Mouse (Mus musculus) retina, postnatal 1 day (tissue): ENCODE measurements around the gene Gstt2.

Source experiments
- DNase-seq: peaks from one replicate; pipeline ENCODE4 v3.0.0-alpha.2; 2012

The Gstt2 gene

GRCm38 (mm10) chr10:75823782-75824181, 13.4 kb downstream of the Gstt2 start:
- DNase-seq: no peak

- DNase-seq: no peak
These were observed 14.8 kb downstream of the Gstt2 start, which contains the start of gene Gstt4 for GRCm38 (mm10) chr10:75822443-75822842. TSS of gene Gstt4 (minus strand) at chr10:75822543.

- no peak for DNase-seq
These were observed 17.3 kb downstream of the Gstt2 start for GRCm38 (mm10) chr10:75819882-75820281.

GRCm38 (mm10) chr10:75818641-75819040, 18.6 kb downstream of the Gstt2 start:
- DNase-seq: no peak

GRCm38 (mm10) chr10:75804217-75804616, 33.0 kb downstream of the Gstt2 start:
- no peak for DNase-seq

DNA sequence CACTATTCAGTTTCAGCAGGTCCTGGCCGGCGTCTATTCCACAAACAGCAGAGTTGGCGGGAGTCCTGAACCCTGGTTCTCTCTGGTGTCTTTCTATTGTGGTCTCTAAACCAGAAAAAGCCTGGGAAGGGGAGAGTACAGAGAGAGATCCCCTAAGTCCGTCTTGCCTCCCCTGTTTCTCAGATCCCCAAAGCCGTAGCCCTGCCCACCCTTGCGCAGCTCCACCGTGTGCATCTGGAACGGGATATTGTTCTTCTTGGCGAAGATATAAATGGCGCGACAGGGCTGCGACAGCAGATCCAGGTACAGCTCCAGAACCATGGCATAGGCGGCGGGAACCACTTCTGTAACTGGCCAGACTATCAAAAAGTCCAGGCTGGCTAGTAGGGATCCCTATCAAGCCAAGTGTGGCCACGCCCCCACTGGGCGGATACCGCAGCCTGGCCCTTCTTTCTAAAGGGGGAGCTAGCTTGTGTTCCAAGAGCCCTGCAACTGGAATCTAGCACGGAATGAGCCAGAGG, 39.0 kb downstream of the Gstt2 start, which contains the start of gene Gstt1:
TSS of gene Gstt1 (minus strand) at position 409 of the 521 bp plus-strand sequence.
- peak; percentile 67 for DNase-seq

GRCm38 (mm10) chr10:75797619-75798175, 39.5 kb downstream of the Gstt2 start:
- peak; percentile 49 for DNase-seq

- no peak for DNase-seq
These were observed 40.3 kb downstream of the Gstt2 start for GRCm38 (mm10) chr10:75796731-75797516.

GRCm38 (mm10) chr10:75794880-75795279, 42.3 kb downstream of the Gstt2 start:
- DNase-seq: peak; percentile 37

DNA sequence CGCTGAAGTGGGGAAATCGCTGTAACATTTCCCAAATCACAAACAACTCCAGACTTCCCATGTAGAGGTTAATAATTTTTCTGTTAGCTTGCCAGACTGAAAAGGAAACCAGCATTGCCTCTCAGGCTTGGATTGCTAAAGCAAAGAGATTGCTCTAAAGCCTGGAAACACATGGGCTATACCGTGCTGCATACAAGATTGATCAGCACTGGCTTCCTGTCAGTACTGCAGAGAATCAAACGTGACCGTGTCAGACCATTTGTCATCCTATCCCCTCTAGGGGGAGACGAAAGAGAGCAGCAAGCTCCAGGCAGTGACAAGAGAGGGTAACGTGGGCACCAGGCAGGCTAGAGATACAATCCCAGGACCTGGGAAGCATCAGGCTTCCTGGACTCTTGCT, 46.5 kb downstream of the Gstt2 start:
- no peak for DNase-seq

GRCm38 (mm10) chr10:75789841-75790240, 47.4 kb downstream of the Gstt2 start:
- no peak for DNase-seq

DNA sequence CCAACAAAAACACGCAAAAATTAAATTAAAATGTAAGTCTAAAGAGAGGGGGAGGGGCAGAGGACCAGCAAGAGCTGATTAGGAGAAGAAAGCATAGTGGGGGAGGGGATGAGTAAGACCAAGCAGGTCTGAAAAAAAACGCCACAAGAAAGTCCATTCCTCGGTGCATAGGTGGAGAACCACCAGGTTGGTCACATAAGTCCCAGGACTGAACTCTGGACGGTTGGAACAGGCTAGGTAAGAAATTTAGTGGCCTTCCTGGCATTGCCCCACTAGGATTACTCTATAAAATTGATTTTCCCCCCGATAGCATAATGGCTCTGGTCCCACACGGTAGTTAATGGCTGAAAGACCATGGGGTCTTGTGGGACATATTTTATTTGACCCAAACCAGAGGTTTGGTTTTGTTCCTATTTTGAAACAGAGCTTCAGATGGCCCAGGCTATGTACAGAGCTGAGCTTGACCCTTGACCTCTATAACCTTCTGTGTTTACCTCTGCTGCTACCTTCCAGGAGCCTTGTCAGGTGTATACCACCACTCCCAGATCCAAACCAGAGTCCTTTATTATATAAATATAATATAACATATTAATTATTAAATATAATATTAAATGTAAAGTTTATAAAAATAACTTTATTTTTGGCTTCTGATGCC, 48.0 kb downstream of the Gstt2 start:
- no peak for DNase-seq

GRCm38 (mm10) chr10:75788277-75788676, 48.9 kb downstream of the Gstt2 start:
- DNase-seq: no peak

- DNase-seq: no peak
These were observed 51.8 kb downstream of the Gstt2 start for GRCm38 (mm10) chr10:75785442-75785841.
